Mouse (Mus musculus) E14TG2a.4 (cell line): ENCODE data around the gene Agr3.

Experiments used
- CTCF ChIP-seq: conservative IDR thresholded peaks from 2 replicates; pipeline ENCODE4 v1.5.1; 2014; ENCODE audit warnings: low read length
- NANOG ChIP-seq: IDR thresholded peaks from 2 replicates; pipeline ENCODE4 v1.6.1; 2014; ENCODE audit warnings: borderline replicate concordance, low read length, mixed read lengths
- POU5F1 ChIP-seq: IDR thresholded peaks from 2 replicates; pipeline ENCODE4 v1.6.1; 2014; ENCODE audit warnings: low read length, borderline replicate concordance

DNA sequence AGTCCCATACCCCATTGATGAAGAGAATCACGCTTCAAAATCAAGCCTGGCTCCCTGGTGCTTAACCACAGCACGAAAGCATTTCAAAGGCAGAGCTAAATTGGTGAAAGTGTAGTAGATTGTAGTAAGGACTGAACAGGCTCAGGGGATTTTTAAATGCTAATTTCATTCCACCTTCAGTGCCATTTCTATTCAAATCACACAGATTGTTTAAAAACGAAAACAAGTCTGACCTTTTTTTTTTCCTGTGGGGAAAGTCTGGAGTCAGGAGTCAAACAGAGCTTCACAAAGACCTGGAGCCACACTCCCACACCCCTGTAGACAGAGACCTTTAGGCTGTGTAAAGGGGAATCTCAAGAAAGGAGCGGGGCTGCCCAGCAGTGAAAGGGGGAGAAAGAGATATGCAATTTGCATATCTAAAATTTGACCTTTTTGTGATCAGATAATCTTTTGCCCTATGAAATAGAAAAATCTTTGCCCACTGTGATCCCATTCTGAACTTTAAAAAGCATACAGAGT, 28.6 kb upstream of the Agr3 start:
- no peak for TF ChIP-seq CTCF
- peak; percentile 85 for TF ChIP-seq NANOG
- no peak for TF ChIP-seq POU5F1
